8 mouse cellular contexts compared by ENCODE assay signal in the genomic region with DNA sequence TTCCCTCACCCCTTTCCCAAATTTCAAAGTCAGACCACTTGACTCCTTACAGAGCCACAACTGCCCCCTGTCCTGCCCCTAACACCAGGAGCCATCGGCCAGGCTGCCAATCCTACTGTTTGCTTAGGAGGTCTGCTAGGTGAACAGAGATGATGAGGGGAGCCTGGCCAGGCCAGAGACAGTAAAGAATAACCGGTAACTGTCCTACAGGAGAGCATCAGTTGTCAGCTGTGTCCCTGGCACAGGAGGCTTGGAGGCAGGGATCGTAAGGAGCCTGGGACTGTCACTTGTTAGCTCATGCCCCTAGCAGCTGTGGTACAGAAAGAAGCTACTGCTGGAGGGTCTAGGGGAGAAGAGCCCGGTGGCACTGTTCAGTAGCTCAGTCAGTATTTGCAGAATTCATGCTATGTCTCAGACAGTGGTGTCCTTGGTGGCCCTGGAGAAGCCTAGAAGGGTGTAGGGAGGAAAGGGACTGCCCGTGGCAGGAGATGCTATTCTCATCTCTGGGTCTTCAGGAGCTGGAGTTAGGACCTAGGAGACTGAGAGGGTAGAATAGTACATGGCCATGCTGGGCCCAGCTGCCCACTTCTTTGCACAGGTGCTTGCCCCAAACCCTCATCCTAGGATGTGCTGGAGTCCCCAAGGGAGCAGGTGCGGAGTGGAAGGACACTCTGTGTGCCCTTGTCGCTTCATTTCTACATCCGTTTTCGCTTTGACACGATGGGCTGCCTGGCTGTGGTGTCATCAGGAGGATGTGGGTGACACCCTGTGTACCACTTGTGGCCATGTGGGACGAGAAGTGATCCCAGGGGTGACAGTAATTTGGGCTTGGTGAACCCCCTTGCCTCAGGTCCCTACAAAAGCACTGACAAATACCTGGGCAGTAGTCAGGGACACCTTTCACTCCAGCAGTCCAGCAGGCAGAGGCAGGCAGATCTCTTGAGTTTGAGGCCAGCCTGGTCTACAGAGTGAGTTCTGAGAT. TPM values are rescaled to one million over a fixed set of nuclear protein-coding genes. Genes with fewer than 3 reads are reported as not detected.
DNase-seq lines count a peak whose midpoint lies in the region; ATAC-seq and TF ChIP-seq lines count a peak whose summit lies in the region.

No protein-coding gene starts in this region.

- DNase-seq in kidney, postnatal 0 days (ENCODE audit: low spot score), result no peak
- DNase-seq in kidney, adult 18-20 months, result no peak
- no peak for DNase-seq in right cerebral cortex, adult 2 months (ENCODE audit: low spot score in 2 of 2)

- no peak for TF ChIP-seq CTCF in kidney, postnatal 0 days (IDR thresholded peaks at IDR 0.05; ENCODE audit: low read depth)
- TF ChIP-seq CTCF in cortical plate, adult 2 months (IDR thresholded peaks at IDR 0.05; ENCODE audit: extremely low read depth, insufficient read depth, low read length), result no peak

- 0 out of 2 replicates have a peak overlapping the region, but pooled peaks have one; percentile 6 for H3K4me3 ChIP-seq in kidney, postnatal 0 days (replicated peaks; ENCODE audit: low read depth, low read length)
- peak overlapping the region; percentile 99 for H3K4me3 ChIP-seq in cortical plate, adult 2 months (ENCODE audit: insufficient read depth, low read length)
- no peak overlapping the region for H3K4me3 ChIP-seq in intestine, embryonic 16.5 days (ENCODE audit: low read length)

- ATAC-seq in kidney, postnatal 0 days (replicated peaks; ENCODE audit: low FRiP score, low read depth), result no peak
- ATAC-seq in intestine, embryonic 16.5 days, result no peak
- peak; percentile 51; the same call in 1 of the 2 replicates for ATAC-seq in neutrophil, adult 5-6 weeks (ENCODE audit: extremely low read depth, insufficient number of reproducible peaks, low FRiP score, poor library complexity, severe bottlenecking)
- ATAC-seq in megakaryocyte progenitor cell, adult 5-6 weeks (replicated peaks; ENCODE audit: poor library complexity), result no peak
- no peak for ATAC-seq in erythroid progenitor cell, adult 5-6 weeks (replicated peaks; ENCODE audit: low FRiP score, poor library complexity, severe bottlenecking)

- peaks cover 28% of the 10 kb centered on the region for H3K4me1 ChIP-seq in kidney, postnatal 0 days (replicated peaks; ENCODE audit: insufficient read depth, low read length)
- peaks cover 6% of the 10 kb centered on the region for H3K4me1 ChIP-seq in cortical plate, adult 2 months (ENCODE audit: control insufficient read depth, insufficient read depth, low read length)
- peaks cover 19% of the 10 kb centered on the region for H3K4me1 ChIP-seq in intestine, embryonic 16.5 days (ENCODE audit: control insufficient read depth, insufficient read depth, low read length)

- peaks cover 21% of the 10 kb centered on the region for H3K36me3 ChIP-seq in kidney, postnatal 0 days (ENCODE audit: insufficient read depth, low read length)
- H3K36me3 ChIP-seq in intestine, embryonic 16.5 days (ENCODE audit: control insufficient read depth, insufficient read depth, low read length), result peaks cover 15% of the 10 kb centered on the region

- H3K27me3 ChIP-seq in kidney, postnatal 0 days (ENCODE audit: insufficient read depth, low read length), result no peaks in the 10 kb centered on the region
- H3K27me3 ChIP-seq in intestine, embryonic 16.5 days (replicated peaks; ENCODE audit: control insufficient read depth, insufficient read depth, low read length), result no peaks in the 10 kb centered on the region

- 83% methylated on average over 11 of the region's 11 CpGs for WGBS in kidney, postnatal 0 days
- WGBS in intestine, embryonic 16.5 days, result 89% methylated on average over 11 of the region's 11 CpGs

- peak overlapping the region; percentile 99 for H3K4me2 ChIP-seq in kidney, postnatal 0 days (ENCODE audit: low read length)
- peak overlapping the region; percentile 18; the same call in 1 of the 2 replicates for H3K4me2 ChIP-seq in intestine, embryonic 16.5 days (ENCODE audit: low read depth, low read length)

- peak overlapping the region; percentile 83 for H3K27ac ChIP-seq in kidney, postnatal 0 days
- H3K27ac ChIP-seq in cortical plate, adult 2 months (ENCODE audit: insufficient read depth, low read length), result peak overlapping the region; percentile 94
- no peak overlapping the region for H3K27ac ChIP-seq in intestine, embryonic 16.5 days (ENCODE audit: low read length)

- no peak for TF ChIP-seq POLR2A in cortical plate, adult 2 months (IDR thresholded peaks at IDR 0.05; ENCODE audit: extremely low read depth, insufficient read depth, low read length)

- H3K9me3 ChIP-seq in kidney, postnatal 0 days (replicated peaks; ENCODE audit: low read length), result no peaks in the 10 kb centered on the region
- H3K9me3 ChIP-seq in intestine, embryonic 16.5 days (ENCODE audit: control insufficient read depth, low read length), result no peaks in the 10 kb centered on the region

- peak overlapping the region; percentile 6; the same call in 1 of the 2 replicates for H3K9ac ChIP-seq in kidney, postnatal 0 days (ENCODE audit: low read depth, low read length)
- peak overlapping the region; percentile 32; the same call in 1 of the 2 replicates for H3K9ac ChIP-seq in intestine, embryonic 16.5 days (ENCODE audit: low read depth, low read length)

RNA-seq across cellular contexts. Expression of a gene that starts 4.3 kb away (rescaled TPM):
- 15.1 and 15.8 TPM in 2 replicates for polyA plus RNA-seq in kidney, postnatal 0 days (2015; fragmentation: Nextera tagmentation; extraction: Ambion mirVana)
- 128 and 130 TPM in 2 replicates for polyA plus RNA-seq in cortical plate, adult 2 months (2012; rRNA removed)
- polyA plus RNA-seq in intestine, embryonic 16.5 days (2015; fragmentation: Nextera tagmentation; extraction: Ambion mirVana), result 4.8 and 6.3 TPM in 2 replicates
- 18.7 and 22.0 TPM in 2 replicates for total RNA-seq in neutrophil, adult 5-6 weeks (2017)
- 31.6 and 41.9 TPM in 2 replicates for total RNA-seq in megakaryocyte progenitor cell, adult 5-6 weeks (2015)
- total RNA-seq in megakaryocyte progenitor cell, adult 5-6 weeks (2017), result 10.8 and 15.0 TPM in 2 replicates
- total RNA-seq in erythroid progenitor cell, adult 5-6 weeks (2015; ENCODE audit: low replicate concordance), result 13.3 and 19.3 TPM in 2 replicates
- 2.7 and 3.9 TPM in 2 replicates for total RNA-seq in erythroid progenitor cell, adult 5-6 weeks (2017; ENCODE audit: low replicate concordance)

RNA-seq across cellular contexts. Expression of a gene that starts 56.5 kb away (rescaled TPM):
- polyA plus RNA-seq in kidney, postnatal 0 days (2015; fragmentation: Nextera tagmentation; extraction: Ambion mirVana), result 1,104 and 1,207 TPM in 2 replicates
- 666 and 719 TPM in 2 replicates for polyA plus RNA-seq in cortical plate, adult 2 months (2012; rRNA removed)
- polyA plus RNA-seq in intestine, embryonic 16.5 days (2015; fragmentation: Nextera tagmentation; extraction: Ambion mirVana), result 866 and 931 TPM in 2 replicates
- 440 and 528 TPM in 2 replicates for total RNA-seq in neutrophil, adult 5-6 weeks (2017)
- total RNA-seq in megakaryocyte progenitor cell, adult 5-6 weeks (2015), result 3,403 and 3,618 TPM in 2 replicates
- 1,606 and 1,752 TPM in 2 replicates for total RNA-seq in megakaryocyte progenitor cell, adult 5-6 weeks (2017)
- 733 and 902 TPM in 2 replicates for total RNA-seq in erythroid progenitor cell, adult 5-6 weeks (2015; ENCODE audit: low replicate concordance)
- 361 and 381 TPM in 2 replicates for total RNA-seq in erythroid progenitor cell, adult 5-6 weeks (2017; ENCODE audit: low replicate concordance)
